Mouse (Mus musculus) forebrain, embryonic 14.5 days (tissue): Measurements from ENCODE around the gene Chrnd. TPM values are rescaled to one million over a fixed set of nuclear protein-coding genes. Genes with fewer than 3 reads are reported as not detected.

Experiments
- ATAC-seq: fragments of 200-750 bp; cut with Nextera tagmentation; 2 replicates; pipeline ENCODE4 v1.8.0; 2017; ENCODE audit warnings: mild to moderate bottlenecking, moderate library complexity
- DNase-seq: peaks from one replicate; pipeline ENCODE4 v3.0.0-alpha.2; 2015; ENCODE audit warnings: low spot score
- H3K27ac ChIP-seq: fragments of 300-500 bp; sonication (generic); 2 replicates; pipeline ENCODE4 v1.5.1; 2014; ENCODE audit warnings: low read depth, mild to moderate bottlenecking, control low read depth, low read length, moderate library complexity
- H3K27me3 ChIP-seq: fragments of 300-500 bp; sonication (generic); replicated peaks from 2 replicates; pipeline ENCODE4 v1.6.1; 2014; ENCODE audit warnings: low read length, control low read depth, mixed read lengths; ENCODE audit not compliant: control insufficient read depth, insufficient read depth
- H3K36me3 ChIP-seq: fragments of 300-500 bp; sonication (generic); 2 replicates; pipeline ENCODE4 v1.6.1; 2014; ENCODE audit warnings: low read length, control low read depth; ENCODE audit not compliant: control insufficient read depth, insufficient read depth
- H3K4me1 ChIP-seq: fragments of 300-500 bp; sonication (generic); 2 replicates; pipeline ENCODE4 v1.6.1; 2014; ENCODE audit warnings: antibody characterized with exemption, low read length, control low read depth; ENCODE audit not compliant: control insufficient read depth, insufficient read depth
- H3K4me2 ChIP-seq: fragments of 300-500 bp; sonication (generic); 2 replicates; pipeline ENCODE4 v1.6.1; 2014; ENCODE audit warnings: mild to moderate bottlenecking, control low read depth, low read length
- H3K4me3 ChIP-seq: fragments of 300-500 bp; sonication (generic); 2 replicates; pipeline ENCODE4 v1.5.1; 2014; ENCODE audit warnings: low read depth, low read length, control low read depth
- H3K9ac ChIP-seq: fragments of 300-500 bp; sonication (generic); 2 replicates; pipeline ENCODE4 v1.6.1; 2014; ENCODE audit warnings: mild to moderate bottlenecking, low read length, control low read depth, moderate library complexity
- H3K9me3 ChIP-seq: fragments of 300-500 bp; sonication (generic); replicated peaks from 2 replicates; pipeline ENCODE4 v1.6.1; 2016; ENCODE audit warnings: low read length, control low read depth, mixed read lengths; ENCODE audit not compliant: control insufficient read depth
- WGBS: fragments of 180-500 bp; shearing (Covaris S2); extraction: QIAGEN DNeasy Blood & Tissue Kit; methylation state at CpG from one replicate; pipeline ENCODE4 v1.1.7; 2014; 5-methylcytosine and 5-hydroxymethylcytosine counted together
- polyA plus RNA-seq: library from polyadenylated mRNA; unstranded; fragments of >200 nt; fragmentation: Nextera tagmentation; extraction: Ambion mirVana; gene quantifications from 2 replicates; pipeline ENCODE4 v1.2.1, GENCODE M21; 2014

Gene Chrnd
- polyA plus RNA-seq, 1 experiment from 2014 or later = not detected

- Histone ChIP-seq H3K4me1 (no peaks in the 10 kb centered on the region), H3K9me3 (no peaks in the 10 kb centered on the region), H3K9ac (peak overlapping the region; percentile 69), H3K27me3 (peaks cover 76% of the 10 kb centered on the region), H3K36me3 (no peaks in the 10 kb centered on the region), H3K4me2 (peak overlapping the region; percentile 68), H3K4me3 (peak overlapping the region; percentile 42), H3K27ac (peak overlapping the region; percentile 55; the same call in 1 of the 2 replicates)
- peak; percentile 51; the same call in 1 of the 2 replicates for ATAC-seq
- 1% methylated on average over 46 of the region's 56 CpGs for whole genome bisulfite sequencing
- DNase-seq = peak; percentile 66
Measured at GRCm38 (mm10) chr1:87155531-87156198, 34.7 kb upstream of the Chrnd start.

GRCm38 (mm10) chr1:87156199-87156587, 34.2 kb upstream of the Chrnd start, which contains the start of gene Ecel1:
TSS of gene Ecel1 (minus strand) at chr1:87156521.
- H3K27ac ChIP-seq = peak within 1 kb of the TSS; percentile 55; the same call in 1 of the 2 replicates
- H3K4me2 ChIP-seq = peak within 1 kb of the TSS; percentile 68
- no peak for ATAC-seq
- H3K4me1 ChIP-seq = no peaks in the 10 kb centered on the region
- peaks cover 75% of the 10 kb centered on the region for H3K27me3 ChIP-seq
- WGBS = 3% methylated on average over 10 of the region's 12 CpGs
- no peak for DNase-seq
- no peaks in the 10 kb centered on the region for H3K36me3 ChIP-seq
- H3K9me3 ChIP-seq = no peaks in the 10 kb centered on the region
- H3K4me3 ChIP-seq = peak within 1 kb of the TSS; percentile 42
- H3K9ac ChIP-seq = peak within 1 kb of the TSS; percentile 69

- no peaks in the 10 kb centered on the region for H3K36me3 ChIP-seq
- ATAC-seq (no peak), DNase-seq (no peak)
- H3K9me3 ChIP-seq = no peaks in the 10 kb centered on the region
- peaks cover 3% of the 10 kb centered on the region; the same call in 1 of the 2 replicates for H3K4me1 ChIP-seq
- H3K9ac ChIP-seq = no peak overlapping the region
- H3K4me2 ChIP-seq = no peak overlapping the region
- no peak overlapping the region for H3K4me3 ChIP-seq
- peaks cover 43% of the 10 kb centered on the region for H3K27me3 ChIP-seq
- WGBS = 83% methylated on average over 3 of the region's 3 CpGs
- H3K27ac ChIP-seq = no peak overlapping the region
Measured at GRCm38 (mm10) chr1:87159396-87159795, 31.0 kb upstream of the Chrnd start.

GRCm38 (mm10) chr1:87164164-87164795, 26.1 kb upstream of the Chrnd start:
- Histone ChIP-seq H3K9me3 (no peaks in the 10 kb centered on the region), H3K9ac (no peak overlapping the region), H3K27me3 (no peaks in the 10 kb centered on the region), H3K4me3 (no peak overlapping the region), H3K36me3 (no peaks in the 10 kb centered on the region), H3K4me1 (peaks cover 13% of the 10 kb centered on the region), H3K4me2 (no peak overlapping the region), H3K27ac (peak overlapping the region; percentile 46; the same call in 1 of the 2 replicates)
- WGBS = 25% methylated on average over 11 of the region's 11 CpGs
- ATAC-seq (peak; percentile 54; the same call in 1 of the 2 replicates), DNase-seq (peak; percentile 32)

- DNase-seq (peak; percentile 51), ATAC-seq (peak; percentile 44; the same call in 1 of the 2 replicates)
- Histone ChIP-seq H3K36me3 (no peaks in the 10 kb centered on the region), H3K4me3 (no peak overlapping the region), H3K9me3 (no peaks in the 10 kb centered on the region), H3K9ac (0 out of 2 replicates have a peak overlapping the region, but pooled peaks have one; percentile 22), H3K4me1 (peaks cover 15% of the 10 kb centered on the region), H3K27me3 (no peaks in the 10 kb centered on the region), H3K4me2 (no peak overlapping the region), H3K27ac (peak overlapping the region; percentile 46; the same call in 1 of the 2 replicates)
- WGBS = 20% methylated on average over 9 of the region's 9 CpGs
Measured at GRCm38 (mm10) chr1:87164796-87165184, 25.6 kb upstream of the Chrnd start.

GRCm38 (mm10) chr1:87170458-87170857, 19.9 kb upstream of the Chrnd start:
- Histone ChIP-seq H3K4me2 (no peak overlapping the region), H3K4me3 (no peak overlapping the region), H3K4me1 (peaks cover 11% of the 10 kb centered on the region), H3K36me3 (no peaks in the 10 kb centered on the region), H3K9me3 (no peaks in the 10 kb centered on the region), H3K27me3 (no peaks in the 10 kb centered on the region), H3K27ac (no peak overlapping the region), H3K9ac (no peak overlapping the region)
- DNase-seq (no peak), ATAC-seq (no peak)
- WGBS = 11% methylated on average over 18 of the region's 19 CpGs

- Histone ChIP-seq H3K4me2 (no peak overlapping the region), H3K27me3 (no peaks in the 10 kb centered on the region), H3K4me1 (peaks cover 15% of the 10 kb centered on the region), H3K9me3 (no peaks in the 10 kb centered on the region), H3K4me3 (no peak overlapping the region), H3K9ac (no peak overlapping the region), H3K36me3 (no peaks in the 10 kb centered on the region), H3K27ac (no peak overlapping the region)
- ATAC-seq (no peak), DNase-seq (peak; percentile 47)
- 79% methylated on average over 1 of the region's 1 CpGs for WGBS
Measured at GRCm38 (mm10) chr1:87171312-87171711, 19.1 kb upstream of the Chrnd start.

- Histone ChIP-seq H3K27me3 (no peaks in the 10 kb centered on the region), H3K4me1 (peaks cover 15% of the 10 kb centered on the region), H3K9me3 (no peaks in the 10 kb centered on the region), H3K4me2 (no peak overlapping the region), H3K27ac (no peak overlapping the region), H3K36me3 (no peaks in the 10 kb centered on the region), H3K9ac (no peak overlapping the region), H3K4me3 (no peak overlapping the region)
- DNase-seq = no peak
- no peak for ATAC-seq
- 50% methylated on average over 9 of the region's 9 CpGs for WGBS
Measured at GRCm38 (mm10) chr1:87172316-87172715, 18.1 kb upstream of the Chrnd start.
